Mouse (Mus musculus) layer of hippocampus, postnatal 14 days (tissue): ENCODE measurements around the gene Armc8. TPM values are rescaled to one million over a fixed set of nuclear protein-coding genes. Genes with fewer than 3 reads are reported as not detected.

Experiments used
- DNase-seq, 2 experiments: peaks; one replicate each; pipeline ENCODE4 v3.0.0; 2021 to 2022; ENCODE audit warnings: low spot score in 2 of 2, mixed read lengths in 1 of 2
- total RNA-seq, 2 experiments: library from RNA; stranded (reverse); gene quantifications; 2 replicates each; pipeline ENCODE4 v1.2.3; 2021

Gene Armc8
- total RNA-seq, 2 experiments from 2014 or later = 53.3 to 53.7 TPM

GRCm38 (mm10) chr9:99531865-99532264 lies 36.8 kb downstream of the Armc8 start:
- DNase-seq = no peak

DNA sequence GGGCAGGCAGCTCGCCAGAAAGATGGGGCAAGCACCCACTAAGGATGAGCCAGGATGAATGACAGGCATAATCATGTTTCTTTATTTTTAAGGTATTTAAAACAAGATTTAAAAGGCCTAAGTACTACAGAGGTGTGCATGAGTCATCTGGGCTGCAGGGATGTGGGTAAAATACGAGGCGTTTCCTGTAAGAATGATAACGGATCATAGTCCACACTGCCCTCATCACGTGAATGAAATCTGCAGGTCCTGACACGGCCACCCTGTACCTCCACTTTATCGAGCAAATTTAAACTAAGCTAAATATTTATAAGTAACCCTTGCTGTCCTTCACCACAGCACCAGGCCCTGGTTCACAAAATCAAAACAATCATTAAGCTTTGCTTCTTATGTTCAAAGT lies 62.8 kb downstream of the Armc8 start:
- no peak for DNase-seq

GRCm38 (mm10) chr9:99499336-99499735 lies 69.4 kb downstream of the Armc8 start:
- no peak for DNase-seq

GRCm38 (mm10) chr9:99492634-99493200 lies 76.0 kb downstream of the Armc8 start:
- DNase-seq = no peak

GRCm38 (mm10) chr9:99491050-99491449 lies 77.6 kb downstream of the Armc8 start:
- DNase-seq = no peak

DNA sequence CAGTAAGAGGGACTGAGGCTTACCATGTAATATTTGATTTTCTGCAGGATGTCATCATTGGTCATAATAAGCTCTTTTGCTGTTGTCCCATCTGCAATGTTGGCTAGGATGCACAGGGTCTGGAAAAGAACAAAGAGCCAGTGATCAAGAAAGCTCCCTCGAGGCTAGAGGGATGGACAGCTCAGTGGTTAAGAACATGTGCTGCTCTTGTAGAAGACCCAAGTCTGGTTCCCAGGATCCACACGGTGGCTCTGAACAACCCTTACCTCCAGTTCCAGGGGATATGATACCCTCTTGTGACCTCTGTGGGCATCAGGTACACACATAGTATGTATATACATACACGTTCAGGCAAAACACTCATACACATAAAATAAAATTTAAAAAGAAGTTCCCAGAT lies 80.9 kb downstream of the Armc8 start:
- DNase-seq = no peak

GRCm38 (mm10) chr9:99487126-99487695 lies 81.5 kb downstream of the Armc8 start:
- DNase-seq = no peak

- no peak for DNase-seq
Observed at GRCm38 (mm10) chr9:99485144-99485543, 83.6 kb downstream of the Armc8 start.

DNA sequence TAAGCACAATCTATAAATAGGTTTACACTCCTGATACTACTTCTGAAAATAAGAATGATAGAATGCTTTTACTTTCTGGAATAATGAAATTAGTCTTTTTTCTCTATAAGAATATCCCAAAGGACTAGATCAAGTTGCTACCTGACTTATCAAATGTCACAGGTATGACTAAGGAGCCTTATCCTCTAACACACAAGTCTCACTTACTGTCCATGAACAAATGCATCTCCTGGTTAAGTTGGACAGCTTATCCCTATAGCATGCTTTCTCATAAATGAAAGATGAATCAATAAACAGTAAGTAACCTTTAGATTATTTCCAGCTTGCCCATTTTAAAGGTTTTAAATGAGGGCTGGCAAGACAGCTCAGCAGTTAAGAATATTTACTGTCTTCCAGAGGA lies 84.1 kb downstream of the Armc8 start:
- DNase-seq = no peak

DNA sequence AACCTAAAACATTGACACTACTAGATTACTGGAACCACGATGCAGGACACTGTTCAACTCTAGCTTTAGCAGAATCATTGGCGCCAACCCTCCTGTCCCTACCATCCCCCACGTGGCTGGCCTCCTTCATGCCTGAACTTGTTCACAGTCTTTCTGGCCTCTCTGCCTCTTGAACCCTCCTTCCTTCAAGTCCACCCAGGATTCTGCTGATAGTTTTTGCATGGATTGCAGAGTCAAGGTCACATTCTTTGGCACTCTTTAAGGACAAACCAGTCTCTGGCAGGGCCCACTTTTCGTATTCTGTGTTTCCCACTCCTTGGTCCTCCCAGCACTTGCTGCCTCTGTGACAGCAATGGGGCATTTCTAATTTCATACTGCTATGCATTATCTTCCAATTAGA lies 85.5 kb downstream of the Armc8 start:
- DNase-seq = no peak

- no peak for DNase-seq
Observed at GRCm38 (mm10) chr9:99480764-99481163, 87.9 kb downstream of the Armc8 start.

DNA sequence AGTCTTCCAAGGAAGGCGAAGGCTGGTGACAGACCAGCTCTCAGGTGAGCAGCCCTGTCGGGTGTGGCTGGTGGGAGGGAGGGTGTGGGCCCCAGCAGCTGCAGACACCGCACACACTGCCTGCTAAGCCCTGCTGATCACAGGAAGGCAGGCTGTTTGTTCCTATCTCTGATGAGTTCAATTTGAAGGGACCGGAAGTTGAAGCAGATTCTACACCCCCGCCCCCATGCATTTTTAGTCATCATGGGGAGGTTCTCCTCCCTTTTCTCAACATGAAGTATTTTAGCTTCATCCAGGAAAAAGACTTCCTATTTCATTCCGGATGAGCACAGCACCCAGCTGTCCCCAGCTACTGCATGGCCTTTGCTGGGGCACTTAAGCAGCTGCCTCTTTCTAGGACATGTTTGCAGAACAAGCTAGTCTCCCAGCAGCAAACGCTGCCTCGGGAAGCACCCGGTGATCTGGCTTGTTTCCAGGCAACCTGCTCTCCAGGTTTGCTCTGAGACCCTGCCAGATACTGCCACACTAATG lies 89.5 kb downstream of the Armc8 start:
- DNase-seq = peak; percentile 44 to 47

GRCm38 (mm10) chr9:99471334-99471733 lies 97.4 kb downstream of the Armc8 start:
- no peak for DNase-seq

DNA sequence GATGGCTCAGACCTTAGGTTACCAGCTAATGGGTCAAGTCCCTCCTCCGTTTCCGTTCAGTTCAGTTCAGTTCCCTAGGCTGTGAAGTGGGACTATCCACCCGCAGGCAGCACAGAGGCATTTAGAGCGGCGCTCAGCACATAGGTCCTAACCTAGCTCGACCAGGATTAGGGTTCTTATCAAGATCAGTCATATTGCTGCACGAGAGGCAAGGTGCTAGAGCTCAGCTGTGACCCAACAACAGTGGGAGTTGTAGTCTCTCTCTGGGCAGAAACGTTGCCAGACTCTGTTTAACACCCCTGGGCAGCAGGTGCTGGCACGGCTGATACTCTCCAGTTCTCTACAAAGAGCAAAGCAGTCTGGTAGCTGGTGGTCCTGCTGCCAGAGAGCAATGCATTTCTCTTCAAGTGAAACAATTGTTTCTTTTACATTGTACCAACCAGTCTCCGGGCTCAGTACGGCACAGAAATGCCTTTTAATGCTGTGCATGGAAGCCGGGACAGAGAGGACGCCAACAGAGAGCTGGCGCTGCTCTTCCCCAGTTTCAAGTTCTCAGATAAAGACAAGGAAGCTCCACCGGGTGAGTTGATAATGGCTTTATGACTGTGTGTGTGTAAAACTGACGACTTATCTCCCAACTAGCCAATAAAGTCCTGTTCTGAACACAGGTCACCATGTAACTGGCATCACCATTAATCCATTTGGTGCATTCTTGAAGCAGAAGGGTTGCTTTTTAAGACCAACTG lies 98.2 kb downstream of the Armc8 start:
- no peak for DNase-seq

DNA sequence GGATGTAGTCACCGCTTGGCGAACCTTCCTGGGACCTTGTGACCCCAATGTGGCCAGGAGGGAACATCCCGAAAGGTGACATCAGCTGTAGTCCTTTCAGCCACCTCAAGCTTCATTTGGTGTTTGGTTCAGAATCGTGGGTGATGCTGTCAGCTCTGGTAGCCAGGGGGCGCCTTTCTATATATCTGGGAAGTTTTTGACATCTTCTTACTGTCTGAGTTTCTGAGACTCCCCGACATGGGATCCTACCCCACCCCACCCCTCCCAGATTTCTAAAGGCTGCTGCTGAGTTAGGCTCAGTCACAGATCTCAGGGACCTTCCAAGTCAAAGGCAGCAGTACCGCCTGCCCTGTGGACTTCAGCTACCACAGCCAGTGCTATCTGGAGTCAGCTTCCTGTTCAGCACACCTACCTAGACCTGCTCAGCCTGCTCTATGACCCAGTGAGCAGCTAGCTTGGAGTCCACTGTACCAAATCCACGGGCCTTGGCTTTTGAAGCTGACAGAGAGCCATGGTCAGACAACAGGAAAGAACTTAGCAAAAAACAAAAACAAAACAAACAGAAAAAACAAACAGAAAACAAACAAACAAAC lies 98.9 kb downstream of the Armc8 start:
- no peak for DNase-seq

GRCm38 (mm10) chr9:99468572-99468971 lies 100.1 kb downstream of the Armc8 start:
- DNase-seq = no peak

GRCm38 (mm10) chr9:99464876-99465275 lies 103.8 kb downstream of the Armc8 start:
- no peak for DNase-seq

- DNase-seq = no peak
Observed at GRCm38 (mm10) chr9:99459730-99460129, 109.0 kb downstream of the Armc8 start.

DNA sequence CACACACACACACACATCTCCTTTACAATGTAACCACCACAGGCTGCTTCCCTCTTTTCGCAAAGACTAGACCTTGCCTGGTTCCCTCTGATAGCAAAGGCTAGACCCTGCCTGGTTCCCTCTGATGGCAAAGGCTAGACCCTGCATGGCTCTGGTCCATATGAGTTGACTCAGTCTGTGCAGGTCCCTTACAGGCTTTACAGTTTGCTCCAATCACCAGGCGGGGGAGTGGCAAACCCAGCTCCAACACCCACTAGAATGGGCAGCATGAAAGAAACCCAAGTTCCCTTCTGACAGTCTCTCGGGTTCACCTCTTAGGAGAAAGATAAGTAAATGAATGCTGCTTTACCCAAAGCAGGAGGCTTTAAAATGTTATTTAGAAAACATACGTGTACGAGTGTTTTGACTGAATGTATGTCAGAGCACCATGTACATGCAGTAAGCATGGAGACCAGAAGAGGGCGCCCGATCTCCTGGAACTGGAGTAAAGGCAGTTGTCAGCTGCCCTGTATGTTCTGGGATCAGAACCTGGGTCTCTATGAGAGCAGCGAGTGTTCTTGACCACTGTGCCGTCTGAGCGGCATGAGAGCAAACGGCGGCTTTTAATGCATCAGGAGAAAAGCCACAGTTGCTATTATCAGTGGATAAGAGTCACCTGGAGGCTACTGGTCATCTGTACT lies 110.0 kb downstream of the Armc8 start:
- DNase-seq = no peak

GRCm38 (mm10) chr9:99454211-99454610 lies 114.5 kb downstream of the Armc8 start:
- no peak for DNase-seq

DNA sequence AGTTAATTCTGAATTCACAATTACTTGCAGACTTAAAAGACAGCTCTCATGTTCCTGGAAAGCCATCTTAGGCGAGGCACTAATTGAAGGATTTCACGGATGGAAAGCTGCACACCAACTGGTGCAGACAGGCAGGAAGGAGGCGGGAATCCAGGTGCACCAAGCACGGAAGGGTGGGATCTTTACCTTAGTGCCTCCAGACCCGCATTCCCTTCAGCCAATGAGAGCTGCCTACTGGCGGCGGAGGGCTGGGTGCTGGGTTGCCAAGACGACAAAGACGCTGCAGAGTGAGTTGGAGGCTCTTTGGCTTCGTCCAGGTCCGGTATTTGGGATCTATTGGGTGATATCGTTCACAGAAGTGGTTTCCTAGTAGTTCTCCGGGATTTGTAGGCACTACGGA lies 117.5 kb downstream of the Armc8 start, which contains the start of gene Nme9:
TSS of gene Nme9 (plus strand) at position 315 of the 400 bp plus-strand sequence.
- DNase-seq = no peak
